Mouse (Mus musculus) brain, embryonic 14.5 days (tissue): Measurements from ENCODE around the gene Stard10.

ENCODE experiments used
- CTCF ChIP-seq: fragments of 200-500 bp; IDR thresholded peaks from 2 replicates; pipeline ENCODE4 v1.5.1; 2012; ENCODE audit warnings: inconsistent platforms, mild to moderate bottlenecking, moderate library complexity, borderline replicate concordance; ENCODE audit not compliant: insufficient read depth, insufficient read length; ENCODE audit errors: extremely low read depth
- POLR2A ChIP-seq: fragments of 200-500 bp; IDR thresholded peaks from 2 replicates; pipeline ENCODE4 v1.6.1; 2012; ENCODE audit warnings: mild to moderate bottlenecking, inconsistent platforms, borderline replicate concordance; ENCODE audit not compliant: poor library complexity, insufficient read depth, insufficient read length, severe bottlenecking; ENCODE audit errors: extremely low read depth

DNA sequence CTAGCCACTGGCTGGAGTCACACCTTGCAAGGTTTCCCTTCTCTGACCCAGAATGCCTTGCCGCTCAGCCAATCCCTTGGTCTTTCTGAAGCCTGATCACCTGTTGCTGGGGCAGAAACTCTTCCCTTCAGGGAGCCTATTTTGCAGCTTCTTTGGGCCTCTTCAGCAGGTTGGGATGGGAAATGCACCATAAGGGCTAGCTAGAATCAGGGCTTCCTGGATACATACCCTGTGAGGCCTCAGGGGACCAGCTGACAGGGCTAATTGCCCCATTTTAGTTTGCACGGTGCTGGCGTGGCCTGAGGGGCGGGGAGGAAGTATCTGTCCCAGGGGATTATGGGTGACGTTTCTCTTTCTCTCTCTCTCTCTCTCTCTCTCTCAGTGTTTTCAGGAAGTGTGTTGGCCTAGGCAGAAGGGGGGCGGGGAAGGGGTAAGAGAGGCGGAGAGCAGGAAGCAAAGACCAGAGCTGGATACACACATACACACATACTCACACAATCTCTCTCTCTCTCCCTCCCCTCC, 60.9 kb downstream of the Stard10 start:
- TF ChIP-seq CTCF (no peak), POLR2A (no peak)
